ENCODE assay signal across 8 mouse cellular contexts in genomic region chr11:101552476-101553300, GRCm38 (mm10). TPM values are rescaled to one million over a fixed set of nuclear protein-coding genes. Genes with fewer than 3 reads are reported as not detected.
DNase-seq lines count a peak whose midpoint lies in the region; ATAC-seq lines count a peak whose summit lies in the region.

No protein-coding gene starts in this region.

- H3K4me3 ChIP-seq in hindbrain, embryonic 14.5 days (replicated peaks; ENCODE audit: low read length): peak overlapping the region; percentile 73

- WGBS in hindbrain, embryonic 14.5 days: under 1% methylated on average over 37 of the region's 37 CpGs

- H3K4me1 ChIP-seq in hindbrain, embryonic 14.5 days (replicated peaks; ENCODE audit: control insufficient read depth, insufficient read depth, low read length): peaks cover 19% of the 10 kb centered on the region

- no peaks in the 10 kb centered on the region for H3K9me3 ChIP-seq in hindbrain, embryonic 14.5 days (ENCODE audit: control insufficient read depth, low read length)

- peak overlapping the region; percentile 81 for H3K4me2 ChIP-seq in hindbrain, embryonic 14.5 days (replicated peaks)

- H3K9ac ChIP-seq in hindbrain, embryonic 14.5 days: peak overlapping the region; percentile 70

- peak overlapping the region; percentile 93 for H3K27ac ChIP-seq in hindbrain, embryonic 14.5 days

- ATAC-seq in hindbrain, embryonic 14.5 days (ENCODE audit: low FRiP score): peak; percentile 97

- no peaks in the 10 kb centered on the region for H3K27me3 ChIP-seq in hindbrain, embryonic 14.5 days (ENCODE audit: control insufficient read depth, insufficient read depth, low read length)

- H3K36me3 ChIP-seq in hindbrain, embryonic 14.5 days (replicated peaks; ENCODE audit: control insufficient read depth, insufficient read depth): peaks cover 27% of the 10 kb centered on the region

- DNase-seq in R1 (ENCODE audit: low read depth, low spot score): peak; percentile 100
- peak; percentile 95 to 97 for DNase-seq in cerebellum, postnatal 14 days
- peak; percentile 99 to 100 for DNase-seq in frontal cortex, postnatal 14 days (ENCODE audit: low spot score in 2 of 2)
- DNase-seq in hindbrain, embryonic 14.5 days (ENCODE audit: low spot score): peak; percentile 94
- DNase-seq in layer of hippocampus, postnatal 36 days: peak; percentile 96 to 98
- DNase-seq in lung, postnatal 36 days: peak; percentile 100
- DNase-seq in right cerebral cortex, adult 18-20 months: peak; percentile 100
- DNase-seq in urinary bladder, postnatal 14 days (ENCODE audit: low spot score): peak; percentile 96

RNA-seq across cellular contexts. Expression of gene Nbr1, which starts 0.7 kb away (rescaled TPM):
- 90.1 and 93.0 TPM in 2 replicates for polyA plus RNA-seq in hindbrain, embryonic 14.5 days (2014; fragmentation: Nextera tagmentation; extraction: Ambion mirVana)
- 100 to 1,000 TPM; 142 to 194 TPM for total RNA-seq in layer of hippocampus, postnatal 36 days (2021)

RNA-seq across cellular contexts. Expression of gene Brca1, which starts 0.9 kb away (rescaled TPM):
- 3.2 TPM in 2 replicates for polyA plus RNA-seq in hindbrain, embryonic 14.5 days (2014; fragmentation: Nextera tagmentation; extraction: Ambion mirVana)
- total RNA-seq in layer of hippocampus, postnatal 36 days (2021): 1 to 10 TPM in 1 of 2 experiments, under 1 TPM in 1; 0.96 to 1.6 TPM

RNA-seq across cellular contexts. Expression of gene Tmem106a, which starts 29.4 kb away (rescaled TPM):
- 4.7 and 4.8 TPM in 2 replicates for polyA plus RNA-seq in hindbrain, embryonic 14.5 days (2014; fragmentation: Nextera tagmentation; extraction: Ambion mirVana)
- 1 to 10 TPM; 1.3 to 2.7 TPM for total RNA-seq in layer of hippocampus, postnatal 36 days (2021)

RNA-seq across cellular contexts. Expression of gene Gm11634, which starts 46.4 kb away (rescaled TPM):
- polyA plus RNA-seq in hindbrain, embryonic 14.5 days (2014; fragmentation: Nextera tagmentation; extraction: Ambion mirVana): not detected in 2 replicates
- total RNA-seq in layer of hippocampus, postnatal 36 days (2021): not detected

Comparison
In these comparisons a context has a peak if more than half of its experiments do, and no peak if none do; other contexts are left out.
1. Peak in every context shown above with its lines: DNase-seq, ATAC-seq, H3K4me3 ChIP-seq and H3K27ac ChIP-seq.